Mouse (Mus musculus): ENCODE data around the gene Tmem86a. TPM values are rescaled to one million over a fixed set of nuclear protein-coding genes. Genes with fewer than 3 reads are reported as not detected.

Tmem86a gene
- polyA plus RNA-seq, 1 experiment from 2014 or later, result 24.1 TPM

- no peak overlapping the region for H3K27ac ChIP-seq (ENCODE audit: low read depth, low read length)
- no peak overlapping the region for H3K9ac ChIP-seq (ENCODE audit: low read length)
- ATAC-seq (no peak), DNase-seq (ENCODE audit: low spot score) (no peak)
- WGBS, result 49% methylated on average over 9 of the region's 9 CpGs
- peaks cover 20% of the 10 kb centered on the region for H3K4me1 ChIP-seq (ENCODE audit: control insufficient read depth, insufficient read depth, low read length)
- no peak overlapping the region for H3K4me2 ChIP-seq (ENCODE audit: low read length)
- no peaks in the 10 kb centered on the region for H3K27me3 ChIP-seq (replicated peaks; ENCODE audit: control insufficient read depth, insufficient read depth, low read length)
- no peaks in the 10 kb centered on the region for H3K36me3 ChIP-seq (ENCODE audit: control insufficient read depth, insufficient read depth, low read length)
- no peak overlapping the region for H3K4me3 ChIP-seq (ENCODE audit: low read depth, low read length)
- no peaks in the 10 kb centered on the region for H3K9me3 ChIP-seq (replicated peaks; ENCODE audit: control insufficient read depth, low read length)
Observed at GRCm38 (mm10) chr7:47013131-47013767, 37.2 kb upstream of the Tmem86a start.

GRCm38 (mm10) chr7:47014564-47015389 lies 35.6 kb upstream of the Tmem86a start:
- H3K36me3 ChIP-seq (ENCODE audit: control insufficient read depth, insufficient read depth, low read length), result no peaks in the 10 kb centered on the region
- no peak overlapping the region for H3K9ac ChIP-seq (ENCODE audit: low read length)
- peaks cover 11% of the 10 kb centered on the region for H3K4me1 ChIP-seq (ENCODE audit: control insufficient read depth, insufficient read depth, low read length)
- H3K4me2 ChIP-seq (ENCODE audit: low read length), result no peak overlapping the region
- DNase-seq (ENCODE audit: low spot score), result no peak
- H3K4me3 ChIP-seq (ENCODE audit: low read depth, low read length), result no peak overlapping the region
- H3K9me3 ChIP-seq (replicated peaks; ENCODE audit: control insufficient read depth, low read length), result no peaks in the 10 kb centered on the region
- no peak for ATAC-seq
- H3K27ac ChIP-seq (ENCODE audit: low read depth, low read length), result peak overlapping the region; percentile 39; the same call in 1 of the 2 replicates
- 63% methylated on average over 10 of the region's 11 CpGs for WGBS
- H3K27me3 ChIP-seq (replicated peaks; ENCODE audit: control insufficient read depth, insufficient read depth, low read length), result no peaks in the 10 kb centered on the region

- 9% methylated on average over 6 of the region's 6 CpGs for WGBS
- Histone ChIP-seq H3K27ac (ENCODE audit: low read depth, low read length) (peak overlapping the region; percentile 39; the same call in 1 of the 2 replicates), H3K9ac (ENCODE audit: low read length) (no peak overlapping the region)
Observed at GRCm38 (mm10) chr7:47015390-47016065, 34.9 kb upstream of the Tmem86a start.

GRCm38 (mm10) chr7:47016602-47017001 lies 33.8 kb upstream of the Tmem86a start:
- Histone ChIP-seq H3K4me2 (ENCODE audit: low read length) (no peak overlapping the region), H3K9me3 (replicated peaks; ENCODE audit: control insufficient read depth, low read length) (no peaks in the 10 kb centered on the region), H3K4me1 (ENCODE audit: control insufficient read depth, insufficient read depth, low read length) (peaks cover 6% of the 10 kb centered on the region; the same call in 1 of the 2 replicates), H3K27me3 (replicated peaks; ENCODE audit: control insufficient read depth, insufficient read depth, low read length) (no peaks in the 10 kb centered on the region), H3K27ac (ENCODE audit: low read depth, low read length) (no peak overlapping the region), H3K36me3 (ENCODE audit: control insufficient read depth, insufficient read depth, low read length) (no peaks in the 10 kb centered on the region), H3K9ac (ENCODE audit: low read length) (no peak overlapping the region), H3K4me3 (ENCODE audit: low read depth, low read length) (no peak overlapping the region)
- WGBS, result 76% methylated on average over 3 of the region's 3 CpGs
- no peak for DNase-seq (ENCODE audit: low spot score)
- no peak for ATAC-seq

More at GRCm38 (mm10) chr7:47015390-47016065, 34.9 kb upstream of the Tmem86a start:
- peak; percentile 91 for DNase-seq (ENCODE audit: low spot score)
- H3K9me3 ChIP-seq (replicated peaks; ENCODE audit: control insufficient read depth, low read length), result no peaks in the 10 kb centered on the region
- peak; percentile 97 for ATAC-seq
- peaks cover 6% of the 10 kb centered on the region; the same call in 1 of the 2 replicates for H3K4me1 ChIP-seq (ENCODE audit: control insufficient read depth, insufficient read depth, low read length)
- H3K27me3 ChIP-seq (replicated peaks; ENCODE audit: control insufficient read depth, insufficient read depth, low read length), result no peaks in the 10 kb centered on the region
- H3K4me3 ChIP-seq (ENCODE audit: low read depth, low read length), result no peak overlapping the region
- no peaks in the 10 kb centered on the region for H3K36me3 ChIP-seq (ENCODE audit: control insufficient read depth, insufficient read depth, low read length)
- peak overlapping the region; percentile 33 for H3K4me2 ChIP-seq (ENCODE audit: low read length)

- no peaks in the 10 kb centered on the region for H3K36me3 ChIP-seq (ENCODE audit: control insufficient read depth, insufficient read depth, low read length)
- DNase-seq (ENCODE audit: low spot score) (no peak), ATAC-seq (no peak)
- no peak overlapping the region for H3K9ac ChIP-seq (ENCODE audit: low read length)
- no peaks in the 10 kb centered on the region for H3K9me3 ChIP-seq (replicated peaks; ENCODE audit: control insufficient read depth, low read length)
- no peak overlapping the region for H3K27ac ChIP-seq (ENCODE audit: low read depth, low read length)
- H3K27me3 ChIP-seq (replicated peaks; ENCODE audit: control insufficient read depth, insufficient read depth, low read length), result no peaks in the 10 kb centered on the region
- no peak overlapping the region for H3K4me2 ChIP-seq (ENCODE audit: low read length)
- H3K4me3 ChIP-seq (ENCODE audit: low read depth, low read length), result no peak overlapping the region
- peaks cover 6% of the 10 kb centered on the region; the same call in 1 of the 2 replicates for H3K4me1 ChIP-seq (ENCODE audit: control insufficient read depth, insufficient read depth, low read length)
- 75% methylated on average over 7 of the region's 7 CpGs for WGBS
Observed at GRCm38 (mm10) chr7:47017146-47017545, 33.3 kb upstream of the Tmem86a start.

GRCm38 (mm10) chr7:47019641-47020040 lies 30.8 kb upstream of the Tmem86a start:
- peaks cover 6% of the 10 kb centered on the region; the same call in 1 of the 2 replicates for H3K4me1 ChIP-seq (ENCODE audit: control insufficient read depth, insufficient read depth, low read length)
- H3K36me3 ChIP-seq (ENCODE audit: control insufficient read depth, insufficient read depth, low read length), result no peaks in the 10 kb centered on the region
- no peaks in the 10 kb centered on the region for H3K9me3 ChIP-seq (replicated peaks; ENCODE audit: control insufficient read depth, low read length)
- H3K27me3 ChIP-seq (replicated peaks; ENCODE audit: control insufficient read depth, insufficient read depth, low read length), result no peaks in the 10 kb centered on the region
- WGBS, result 64% methylated on average over 5 of the region's 5 CpGs
- DNase-seq (ENCODE audit: low spot score) (no peak), ATAC-seq (no peak)
- H3K4me3 ChIP-seq (ENCODE audit: low read depth, low read length), result no peak overlapping the region
- no peak overlapping the region for H3K27ac ChIP-seq (ENCODE audit: low read depth, low read length)
- no peak overlapping the region for H3K4me2 ChIP-seq (ENCODE audit: low read length)
- no peak overlapping the region for H3K9ac ChIP-seq (ENCODE audit: low read length)

- Histone ChIP-seq H3K27ac (ENCODE audit: low read depth, low read length) (no peak overlapping the region), H3K4me3 (ENCODE audit: low read depth, low read length) (no peak overlapping the region), H3K36me3 (ENCODE audit: control insufficient read depth, insufficient read depth, low read length) (no peaks in the 10 kb centered on the region), H3K4me1 (ENCODE audit: control insufficient read depth, insufficient read depth, low read length) (no peaks in the 10 kb centered on the region), H3K9me3 (replicated peaks; ENCODE audit: control insufficient read depth, low read length) (no peaks in the 10 kb centered on the region), H3K9ac (ENCODE audit: low read length) (no peak overlapping the region), H3K27me3 (replicated peaks; ENCODE audit: control insufficient read depth, insufficient read depth, low read length) (no peaks in the 10 kb centered on the region), H3K4me2 (ENCODE audit: low read length) (no peak overlapping the region)
- no peak for ATAC-seq
- WGBS, result 13% methylated on average over 8 of the region's 8 CpGs
- no peak for DNase-seq (ENCODE audit: low spot score)
Observed at GRCm38 (mm10) chr7:47020956-47021355, 29.4 kb upstream of the Tmem86a start.

GRCm38 (mm10) chr7:47022482-47022881 lies 27.9 kb upstream of the Tmem86a start:
- WGBS, result 72% methylated on average over 8 of the region's 8 CpGs
- H3K9ac ChIP-seq (ENCODE audit: low read length), result no peak overlapping the region
- H3K27me3 ChIP-seq (replicated peaks; ENCODE audit: control insufficient read depth, insufficient read depth, low read length), result no peaks in the 10 kb centered on the region
- no peak for DNase-seq (ENCODE audit: low spot score)
- no peak overlapping the region for H3K27ac ChIP-seq (ENCODE audit: low read depth, low read length)
- no peaks in the 10 kb centered on the region for H3K9me3 ChIP-seq (replicated peaks; ENCODE audit: control insufficient read depth, low read length)
- H3K4me3 ChIP-seq (ENCODE audit: low read depth, low read length), result no peak overlapping the region
- no peak for ATAC-seq
- no peaks in the 10 kb centered on the region for H3K36me3 ChIP-seq (ENCODE audit: control insufficient read depth, insufficient read depth, low read length)
- no peaks in the 10 kb centered on the region for H3K4me1 ChIP-seq (ENCODE audit: control insufficient read depth, insufficient read depth, low read length)
- H3K4me2 ChIP-seq (ENCODE audit: low read length), result no peak overlapping the region
